Mouse (Mus musculus) brain, embryonic 14.5 days (tissue): ENCODE data around the gene Tsfm. TPM values are rescaled to one million over a fixed set of nuclear protein-coding genes. Genes with fewer than 3 reads are reported as not detected.

Experiments used
- DNase-seq: peaks from one replicate; pipeline ENCODE4 v3.0.0-alpha.2; 2011; ENCODE audit warnings: low read depth
- CTCF ChIP-seq: fragments of 200-500 bp; IDR thresholded peaks from 2 replicates; pipeline ENCODE4 v1.5.1; 2012; ENCODE audit warnings: inconsistent platforms, mild to moderate bottlenecking, moderate library complexity, borderline replicate concordance; ENCODE audit not compliant: insufficient read depth, insufficient read length; ENCODE audit errors: extremely low read depth
- POLR2A ChIP-seq: fragments of 200-500 bp; IDR thresholded peaks from 2 replicates; pipeline ENCODE4 v1.6.1; 2012; ENCODE audit warnings: mild to moderate bottlenecking, inconsistent platforms, borderline replicate concordance; ENCODE audit not compliant: poor library complexity, insufficient read depth, insufficient read length, severe bottlenecking; ENCODE audit errors: extremely low read depth
- polyA plus RNA-seq: library from polyadenylated mRNA; depleted of rRNA; stranded (reverse); fragments of >200 nt; gene quantifications from 2 replicates; pipeline ENCODE4 v1.2.3, GENCODE M21; 2012; rRNA removed

Gene Tsfm
- polyA plus RNA-seq, 1 experiment: 41.2 TPM

GRCm38 (mm10) chr10:126975706-126976105 lies 54.9 kb downstream of the Tsfm start:
- no peak for DNase-seq
- TF ChIP-seq CTCF (no peak), POLR2A (no peak)

- no peak for DNase-seq
- no peak for TF ChIP-seq CTCF
- no peak for TF ChIP-seq POLR2A
Observed at GRCm38 (mm10) chr10:126972988-126973387, 57.7 kb downstream of the Tsfm start.

- TF ChIP-seq CTCF (no peak), POLR2A (no peak)
- DNase-seq: peak; percentile 78
Observed at GRCm38 (mm10) chr10:126972051-126972725, 58.5 kb downstream of the Tsfm start.

GRCm38 (mm10) chr10:126971363-126972050 lies 59.1 kb downstream of the Tsfm start:
- TF ChIP-seq POLR2A (no peak), CTCF (no peak)
- DNase-seq: no peak

GRCm38 (mm10) chr10:126963821-126964220 lies 66.8 kb downstream of the Tsfm start:
- TF ChIP-seq POLR2A: no peak
- TF ChIP-seq CTCF: no peak
- no peak for DNase-seq

GRCm38 (mm10) chr10:126962966-126963330 lies 67.7 kb downstream of the Tsfm start:
- no peak for DNase-seq
- TF ChIP-seq CTCF: no peak
- no peak for TF ChIP-seq POLR2A

GRCm38 (mm10) chr10:126962271-126962965 lies 68.2 kb downstream of the Tsfm start:
- no peak for TF ChIP-seq POLR2A
- DNase-seq: peak; percentile 82

- peak; percentile 84 for DNase-seq
- no peak for TF ChIP-seq POLR2A
- TF ChIP-seq CTCF: no peak
Observed at GRCm38 (mm10) chr10:126961757-126962156, 68.9 kb downstream of the Tsfm start.

Other genes starting within 250 kb of the Tsfm start
- 8.6 and 9.6 TPM in 2 replicates for gene Atp23, start 129.5 kb downstream of the Tsfm start, polyA plus RNA-seq
- 73.2 and 79.8 TPM in 2 replicates for gene Ctdsp2, start 52.1 kb downstream of the Tsfm start, polyA plus RNA-seq
- gene Avil, start 30.1 kb downstream of the Tsfm start, polyA plus RNA-seq: 0.28 and 1.7 TPM in 2 replicates
- 15.8 and 19.4 TPM in 2 replicates for gene Mettl1, start 10.6 kb upstream of the Tsfm start, polyA plus RNA-seq
- gene Eef1akmt3, start 10.7 kb upstream of the Tsfm start, polyA plus RNA-seq: 0.19 and 0.40 TPM in 2 replicates
- 0.63 and 0.97 TPM in 2 replicates for gene Cyp27b1, start 17.4 kb upstream of the Tsfm start, polyA plus RNA-seq
- 35.9 and 51.7 TPM in 2 replicates for gene March9, start 29.3 kb upstream of the Tsfm start, polyA plus RNA-seq
- 871 and 1,231 TPM in 2 replicates for gene Cdk4, start 32.7 kb upstream of the Tsfm start, polyA plus RNA-seq
- gene Tspan31, start 39.4 kb upstream of the Tsfm start, polyA plus RNA-seq: 96.5 and 115 TPM in 2 replicates
- gene Agap2, start 44.4 kb upstream of the Tsfm start, polyA plus RNA-seq: 113 and 151 TPM in 2 replicates
- 71.3 and 93.8 TPM in 2 replicates for gene Os9, start 90.3 kb upstream of the Tsfm start, polyA plus RNA-seq
- gene B4galnt1, start 134.4 kb upstream of the Tsfm start, polyA plus RNA-seq: 48.7 and 72.4 TPM in 2 replicates
- 1.1 and 2.6 TPM in 2 replicates for gene Slc26a10, start 149.8 kb upstream of the Tsfm start, polyA plus RNA-seq
- 66.7 and 98.2 TPM in 2 replicates for gene Arhgef25, start 159.2 kb upstream of the Tsfm start, polyA plus RNA-seq
- 405 and 652 TPM in 2 replicates for gene Dtx3, start 164.9 kb upstream of the Tsfm start, polyA plus RNA-seq
- gene Pip4k2c, start 180.7 kb upstream of the Tsfm start, polyA plus RNA-seq: 20.2 and 24.7 TPM in 2 replicates
- gene Kif5a, start 232.5 kb upstream of the Tsfm start, polyA plus RNA-seq: 97.5 and 134 TPM in 2 replicates
- gene Dctn2, start 235.5 kb upstream of the Tsfm start, polyA plus RNA-seq: 326 and 373 TPM in 2 replicates